Mouse (Mus musculus) forebrain, embryonic 12.5 days (tissue): ENCODE data around the gene Cyp27b1. TPM values are rescaled to one million over a fixed set of nuclear protein-coding genes. Genes with fewer than 3 reads are reported as not detected.
"Not testable (repeated sequence)": the region's sequence is repeated elsewhere in the genome, so short reads cannot be mapped to it uniquely, and the experiment has no call there.

ENCODE experiments used
- ATAC-seq: fragments of 200-750 bp; cut with Nextera tagmentation; 2 replicates; pipeline ENCODE4 v1.8.0; 2017; ENCODE audit warnings: moderate TSS enrichment; ENCODE audit not compliant: low FRiP score
- H3K27ac ChIP-seq: fragments of 300-500 bp; sonication (generic); 2 replicates; pipeline ENCODE4 v1.5.1; 2016; ENCODE audit warnings: mild to moderate bottlenecking
- H3K27me3 ChIP-seq: fragments of 300-500 bp; sonication (generic); 2 replicates; pipeline ENCODE4 v1.6.1; 2016; ENCODE audit warnings: mild to moderate bottlenecking
- H3K36me3 ChIP-seq: fragments of 300-500 bp; sonication (generic); replicated peaks from 2 replicates; pipeline ENCODE4 v1.6.1; 2016; ENCODE audit warnings: mild to moderate bottlenecking
- H3K4me1 ChIP-seq: fragments of 300-500 bp; sonication (generic); 2 replicates; pipeline ENCODE4 v1.6.1; 2016
- H3K4me2 ChIP-seq: fragments of 300-500 bp; sonication (generic); 2 replicates; pipeline ENCODE4 v1.6.1; 2016; ENCODE audit warnings: mild to moderate bottlenecking, moderate library complexity
- H3K4me3 ChIP-seq: fragments of 300-500 bp; sonication (generic); replicated peaks from 2 replicates; pipeline ENCODE4 v1.5.1; 2016; ENCODE audit warnings: mild to moderate bottlenecking
- H3K9ac ChIP-seq: fragments of 300-500 bp; sonication (generic); 2 replicates; pipeline ENCODE4 v1.6.1; 2016; ENCODE audit warnings: mild to moderate bottlenecking
- H3K9me3 ChIP-seq: fragments of 300-500 bp; sonication (generic); 2 replicates; pipeline ENCODE4 v1.6.1; 2016
- WGBS: fragments of 180-500 bp; shearing (Covaris S2); methylation state at CpG from one replicate; pipeline ENCODE4 v1.1.7; 2016; 5-methylcytosine and 5-hydroxymethylcytosine counted together
- polyA plus RNA-seq: library from polyadenylated mRNA; unstranded; fragments of >200 nt; fragmentation: Nextera tagmentation; extraction: Ambion mirVana; gene quantifications from 2 replicates; pipeline ENCODE4 v1.2.1, GENCODE M21; 2016

The Cyp27b1 gene
- polyA plus RNA-seq, 1 experiment from 2014 or later, result 0.10 TPM

- no peak for ATAC-seq
- WGBS, result 13% methylated on average over 37 of the region's 37 CpGs
- Histone ChIP-seq H3K4me3 (peak overlapping the region; percentile 76), H3K36me3 (peaks cover 42% of the 10 kb centered on the region), H3K9ac (peak overlapping the region; percentile 99), H3K4me2 (peak overlapping the region; percentile 82), H3K4me1 (peaks cover 57% of the 10 kb centered on the region), H3K27me3 (no peaks in the 10 kb centered on the region), H3K27ac (peak overlapping the region; percentile 94), H3K9me3 (no peaks in the 10 kb centered on the region)
Observed at GRCm38 (mm10) chr10:127063913-127064870, 16.1 kb downstream of the Cyp27b1 start.

GRCm38 (mm10) chr10:127065981-127066380 is 17.9 kb downstream of the Cyp27b1 start:
- H3K4me3 ChIP-seq, result no peak overlapping the region
- peaks cover 56% of the 10 kb centered on the region for H3K4me1 ChIP-seq
- 88% methylated on average over 9 of the region's 9 CpGs for WGBS
- no peaks in the 10 kb centered on the region for H3K27me3 ChIP-seq
- no peak overlapping the region for H3K4me2 ChIP-seq
- no peak for ATAC-seq
- peaks cover 42% of the 10 kb centered on the region for H3K36me3 ChIP-seq
- no peaks in the 10 kb centered on the region for H3K9me3 ChIP-seq
- H3K9ac ChIP-seq, result no peak overlapping the region
- no peak overlapping the region for H3K27ac ChIP-seq

- Histone ChIP-seq H3K4me3 (no peak overlapping the region), H3K9me3 (no peaks in the 10 kb centered on the region), H3K27me3 (no peaks in the 10 kb centered on the region), H3K36me3 (peaks cover 42% of the 10 kb centered on the region), H3K4me1 (peaks cover 55% of the 10 kb centered on the region), H3K27ac (peak overlapping the region; percentile 38; the same call in 1 of the 2 replicates), H3K9ac (no peak overlapping the region), H3K4me2 (no peak overlapping the region)
- ATAC-seq, result no peak
- 90% methylated on average over 14 of the region's 14 CpGs for WGBS
Observed at GRCm38 (mm10) chr10:127066519-127067018, 18.5 kb downstream of the Cyp27b1 start.

GRCm38 (mm10) chr10:127068360-127069038 is 20.4 kb downstream of the Cyp27b1 start:
- H3K27ac ChIP-seq, result peak overlapping the region; percentile 96; the same call in 1 of the 2 replicates
- H3K4me1 ChIP-seq, result peaks cover 46% of the 10 kb centered on the region
- H3K4me3 ChIP-seq, result peak overlapping the region; percentile 62
- H3K9me3 ChIP-seq, result no peaks in the 10 kb centered on the region
- peak overlapping the region; percentile 97 for H3K4me2 ChIP-seq
- H3K27me3 ChIP-seq, result no peaks in the 10 kb centered on the region
- peaks cover 42% of the 10 kb centered on the region for H3K36me3 ChIP-seq
- ATAC-seq, result no peak
- H3K9ac ChIP-seq, result peak overlapping the region; percentile 80; the same call in 1 of the 2 replicates
- 78% methylated on average over 9 of the region's 9 CpGs for WGBS

GRCm38 (mm10) chr10:127069281-127070189 is 21.5 kb downstream of the Cyp27b1 start:
- Histone ChIP-seq H3K27me3 (no peaks in the 10 kb centered on the region), H3K4me1 (peaks cover 46% of the 10 kb centered on the region), H3K4me3 (peak overlapping the region; percentile 62), H3K27ac (peak overlapping the region; percentile 96), H3K9ac (peak overlapping the region; percentile 80), H3K4me2 (peak overlapping the region; percentile 97), H3K36me3 (peaks cover 41% of the 10 kb centered on the region), H3K9me3 (no peaks in the 10 kb centered on the region)
- 7% methylated on average over 30 of the region's 30 CpGs for WGBS
- peak; percentile 69 for ATAC-seq

GRCm38 (mm10) chr10:127070190-127071121 is 22.4 kb downstream of the Cyp27b1 start, which contains the start of gene Tspan31:
Gene Tspan31, minus strand, starts transcription at chr10:127070264.
- Histone ChIP-seq H3K9me3 (no peaks in the 10 kb centered on the region), H3K4me1 (peaks cover 37% of the 10 kb centered on the region), H3K4me2 (peak within 1 kb of the TSS; percentile 97), H3K9ac (peak within 1 kb of the TSS; percentile 80), H3K27me3 (no peaks in the 10 kb centered on the region; the same call in 1 of the 2 replicates), H3K4me3 (peak within 1 kb of the TSS; percentile 62), H3K36me3 (peaks cover 32% of the 10 kb centered on the region), H3K27ac (peak within 1 kb of the TSS; percentile 96)
- 3% methylated on average over 36 of the region's 36 CpGs for WGBS
- peak; percentile 90 for ATAC-seq

- peak overlapping the region; percentile 97 for H3K4me2 ChIP-seq
- peaks cover 33% of the 10 kb centered on the region for H3K4me1 ChIP-seq
- H3K27ac ChIP-seq, result no peak overlapping the region; the same call in 1 of the 2 replicates
- H3K9ac ChIP-seq, result peak overlapping the region; percentile 72
- no peaks in the 10 kb centered on the region; the same call in 1 of the 2 replicates for H3K27me3 ChIP-seq
- H3K36me3 ChIP-seq, result peaks cover 24% of the 10 kb centered on the region
- no peaks in the 10 kb centered on the region for H3K9me3 ChIP-seq
- WGBS, result 81% methylated on average over 9 of the region's 9 CpGs
- peak overlapping the region; percentile 62 for H3K4me3 ChIP-seq
- ATAC-seq, result no peak
Observed at GRCm38 (mm10) chr10:127071203-127071602, 23.2 kb downstream of the Cyp27b1 start.

- H3K9ac ChIP-seq, H3K4me2 ChIP-seq, H3K27me3 ChIP-seq, H3K9me3 ChIP-seq, ATAC-seq, H3K4me3 ChIP-seq, H3K27ac ChIP-seq: not testable (repeated sequence)
- WGBS, result 85% methylated on average over 4 of the region's 4 CpGs
- Histone ChIP-seq H3K4me1 (peaks cover 29% of the 10 kb centered on the region), H3K36me3 (peaks cover 13% of the 10 kb centered on the region)
Observed at GRCm38 (mm10) chr10:127072270-127072669, 24.2 kb downstream of the Cyp27b1 start.

GRCm38 (mm10) chr10:127072969-127073368 is 24.9 kb downstream of the Cyp27b1 start:
- Histone ChIP-seq H3K4me1 (peaks cover 33% of the 10 kb centered on the region), H3K27me3 (peaks cover 13% of the 10 kb centered on the region)
- 88% methylated on average over 2 of the region's 2 CpGs for WGBS
- H3K27ac ChIP-seq, H3K9ac ChIP-seq, H3K4me3 ChIP-seq, H3K4me2 ChIP-seq, H3K9me3 ChIP-seq, ATAC-seq, H3K36me3 ChIP-seq: not testable (repeated sequence)

GRCm38 (mm10) chr10:127073981-127074380 is 25.9 kb downstream of the Cyp27b1 start:
- H3K36me3 ChIP-seq, result no peaks in the 10 kb centered on the region
- H3K4me1 ChIP-seq, result peaks cover 28% of the 10 kb centered on the region
- no peak overlapping the region for H3K4me3 ChIP-seq
- H3K9ac ChIP-seq, result no peak overlapping the region
- 94% methylated on average over 1 of the region's 1 CpGs for WGBS
- peaks cover 19% of the 10 kb centered on the region for H3K27me3 ChIP-seq
- H3K4me2 ChIP-seq, result no peak overlapping the region
- no peak overlapping the region for H3K27ac ChIP-seq
- no peaks in the 10 kb centered on the region for H3K9me3 ChIP-seq
- no peak for ATAC-seq
